Mouse (Mus musculus) heart, postnatal 14 days (tissue): ENCODE results near the gene Eci2. TPM values are rescaled to one million over a fixed set of nuclear protein-coding genes. Genes with fewer than 3 reads are reported as not detected.

ENCODE experiments used
- DNase-seq, 2 experiments: peaks; one replicate each; pipeline ENCODE4 v3.0.0; 2021 to 2022
- intact Hi-C: fragments of 180-260 bp; cut with DNase I; formaldehyde crosslinking; loops from one replicate; pipeline ENCODE4 v1.15.1; 2025
- total RNA-seq, 2 experiments: library from RNA; stranded (reverse); gene quantifications; 2 replicates each; pipeline ENCODE4 v1.2.3; 2021

The Eci2 gene
- total RNA-seq, 2 experiments from 2014 or later, result 292 to 293 TPM

DNA sequence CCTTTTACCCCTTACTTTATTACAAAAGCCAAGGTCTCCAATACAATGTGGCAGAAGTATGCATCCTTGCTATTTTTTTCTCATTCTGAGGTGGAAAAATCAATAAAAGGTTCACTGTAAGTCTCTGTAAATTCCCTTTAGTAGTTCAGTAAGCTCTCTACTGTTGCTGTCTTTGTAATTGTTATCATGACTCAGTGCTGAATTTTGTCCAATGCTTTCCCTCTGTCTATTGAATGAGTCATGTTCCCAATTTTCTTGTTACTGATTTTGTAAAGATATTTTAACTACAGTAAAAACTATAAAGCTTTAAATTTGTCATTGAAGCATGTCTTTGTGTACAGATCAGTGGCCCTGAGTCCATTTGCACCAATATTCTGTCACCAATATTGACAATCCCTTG lies 84.5 kb downstream of the Eci2 start:
- intact Hi-C loops, result no loop called here
- no peak for DNase-seq

DNA sequence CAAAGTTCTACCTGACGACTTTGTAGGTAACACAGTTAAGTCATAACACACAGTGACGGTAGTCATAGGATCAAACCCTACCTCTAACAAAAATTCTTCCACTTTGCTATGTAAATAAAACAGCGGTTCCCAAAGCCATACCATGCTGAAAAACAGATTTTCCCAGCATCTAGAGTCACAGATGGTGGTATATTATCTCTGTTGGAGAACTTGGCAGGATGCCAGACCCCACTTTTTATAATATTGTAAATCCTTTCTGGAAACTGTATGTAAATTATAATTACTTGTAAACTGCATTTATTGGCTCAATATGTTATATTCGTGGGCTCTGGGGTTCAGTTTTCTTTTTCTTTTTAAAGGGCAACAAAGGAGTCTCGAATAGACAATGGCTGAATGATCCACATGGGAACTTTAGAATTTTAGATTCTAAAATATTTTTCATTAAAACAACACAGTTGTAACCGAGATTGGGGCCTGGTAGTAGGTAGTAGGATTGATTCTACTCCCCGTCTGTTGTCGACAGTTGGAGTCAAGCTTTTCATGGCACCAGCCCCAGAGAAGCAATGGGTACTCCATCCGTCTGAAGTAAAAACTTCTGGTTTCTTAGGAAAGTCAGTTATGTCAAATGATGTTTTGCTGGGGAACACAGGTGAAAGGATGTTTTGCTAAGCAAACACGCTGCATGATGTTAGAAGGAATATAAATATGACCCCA lies 91.8 kb downstream of the Eci2 start:
- intact Hi-C loops, result no loop called here
- DNase-seq, result no peak

Other genes with a start within 250 kb of the Eci2 start
- 10 to 100 TPM; 38.5 to 39.7 TPM for gene Prpf4b, start 151.8 kb downstream of the Eci2 start, total RNA-seq
- under 1 TPM; 0.20 to 0.33 TPM for gene Fam217a, start 102.8 kb downstream of the Eci2 start, total RNA-seq
- not detected for gene 4933417A18Rik, start 102.7 kb downstream of the Eci2 start, total RNA-seq
- gene Eci3, start 63.3 kb downstream of the Eci2 start, total RNA-seq, result 1 to 10 TPM; 2.2 to 2.5 TPM